Mouse (Mus musculus) right cerebral cortex, postnatal 4 days (tissue): ENCODE measurements around the gene Adk.

Experiments used
- DNase-seq: peaks from one replicate; pipeline ENCODE4 v3.0.0-alpha.2; 2022

The Adk gene

GRCm38 (mm10) chr14:21359207-21359895 is 307.0 kb downstream of the Adk start:
- no peak for DNase-seq

- DNase-seq = no peak
These were observed 307.6 kb downstream of the Adk start for GRCm38 (mm10) chr14:21359896-21360525.

- no peak for DNase-seq
These were observed 314.7 kb downstream of the Adk start for GRCm38 (mm10) chr14:21367095-21367494.

GRCm38 (mm10) chr14:21368622-21369021 is 316.2 kb downstream of the Adk start:
- no peak for DNase-seq

GRCm38 (mm10) chr14:21369127-21369526 is 316.8 kb downstream of the Adk start:
- peak; percentile 72 for DNase-seq

GRCm38 (mm10) chr14:21371946-21372345 is 319.6 kb downstream of the Adk start:
- no peak for DNase-seq

GRCm38 (mm10) chr14:21372689-21373088 is 320.3 kb downstream of the Adk start:
- DNase-seq = no peak

GRCm38 (mm10) chr14:21383701-21384428 is 331.5 kb downstream of the Adk start:
- no peak for DNase-seq

- no peak for DNase-seq
These were observed 347.1 kb downstream of the Adk start for GRCm38 (mm10) chr14:21399506-21399905.

GRCm38 (mm10) chr14:21402157-21402601 is 349.8 kb downstream of the Adk start:
- DNase-seq = no peak

- no peak for DNase-seq
These were observed 350.4 kb downstream of the Adk start for GRCm38 (mm10) chr14:21402621-21403405.

GRCm38 (mm10) chr14:21406946-21407345 is 354.6 kb downstream of the Adk start:
- no peak for DNase-seq

GRCm38 (mm10) chr14:21408846-21409245 is 356.5 kb downstream of the Adk start:
- DNase-seq = no peak

GRCm38 (mm10) chr14:21410769-21411477 is 358.5 kb downstream of the Adk start:
- DNase-seq = no peak

GRCm38 (mm10) chr14:21411524-21411923 is 359.1 kb downstream of the Adk start:
- DNase-seq = no peak

- DNase-seq = no peak
These were observed 366.0 kb downstream of the Adk start for GRCm38 (mm10) chr14:21418332-21418731.

GRCm38 (mm10) chr14:21427369-21427768 is 375.0 kb downstream of the Adk start:
- DNase-seq = no peak

GRCm38 (mm10) chr14:21433415-21433814 is 381.0 kb downstream of the Adk start:
- no peak for DNase-seq

- no peak for DNase-seq
These were observed 381.6 kb downstream of the Adk start for GRCm38 (mm10) chr14:21433995-21434394.

- no peak for DNase-seq
These were observed 382.3 kb downstream of the Adk start for GRCm38 (mm10) chr14:21434686-21435085.

- no peak for DNase-seq
These were observed 387.4 kb downstream of the Adk start for GRCm38 (mm10) chr14:21439785-21440184.

- no peak for DNase-seq
These were observed 388.2 kb downstream of the Adk start for GRCm38 (mm10) chr14:21440526-21440925.
